Mouse (Mus musculus) megakaryocyte progenitor cell, adult 5-6 weeks (primary cell): ENCODE measurements around the gene Lgmn. TPM values are rescaled to one million over a fixed set of nuclear protein-coding genes. Genes with fewer than 3 reads are reported as not detected.

Experiments
- ATAC-seq: replicated peaks from 2 replicates; pipeline ENCODE4 v1.8.0; 2016; ENCODE audit warnings: mild to moderate bottlenecking, moderate TSS enrichment, inconsistent platforms; ENCODE audit not compliant: poor library complexity
- total RNA-seq, 2 experiments: library from RNA; stranded (forward) in 1 of 2; stranded (reverse) in 1 of 2; fragments of 157-497, 149-512 nt in 1 of 2; fragments of 200-1000 nt in 1 of 2; gene quantifications; 2 replicates each; pipeline versions ENCODE4 v1.2.3 to v1.2.4; 2015 to 2017

The Lgmn gene
- total RNA-seq (2015) (2.1 and 2.9 TPM in 2 replicates), total RNA-seq (2017) (0.71 and 2.2 TPM in 2 replicates)

- peak; percentile 95 for ATAC-seq
Observed at GRCm38 (mm10) chr12:102439632-102440023, at the start of gene Lgmn. Gene Lgmn, minus strand, starts transcription at chr12:102439813.

- ATAC-seq, result no peak
Observed at GRCm38 (mm10) chr12:102484946-102485345, 45.3 kb upstream of the Lgmn start.

GRCm38 (mm10) chr12:102480481-102480880 is 40.9 kb upstream of the Lgmn start:
- no peak for ATAC-seq

- no peak for ATAC-seq
Observed at GRCm38 (mm10) chr12:102474411-102474810, 34.8 kb upstream of the Lgmn start.

- peak; percentile 98 for ATAC-seq
Observed at GRCm38 (mm10) chr12:102468894-102469764, 29.5 kb upstream of the Lgmn start, which contains the start of gene Golga5. Gene Golga5, plus strand, starts transcription at chr12:102469135.

- ATAC-seq, result no peak
Observed at GRCm38 (mm10) chr12:102468136-102468535, 28.5 kb upstream of the Lgmn start.

- ATAC-seq, result no peak
Observed at GRCm38 (mm10) chr12:102464650-102465049, 25.0 kb upstream of the Lgmn start.

- peak; percentile 72 for ATAC-seq
Observed at GRCm38 (mm10) chr12:102461177-102461576, 21.6 kb upstream of the Lgmn start.

GRCm38 (mm10) chr12:102460014-102460413 is 20.4 kb upstream of the Lgmn start:
- no peak for ATAC-seq

GRCm38 (mm10) chr12:102456467-102457193 is 17.0 kb upstream of the Lgmn start:
- ATAC-seq, result peak; percentile 26; the same call in 1 of the 2 replicates

- ATAC-seq, result peak; percentile 31
Observed at GRCm38 (mm10) chr12:102453581-102453980, 14.0 kb upstream of the Lgmn start.

- ATAC-seq, result peak; percentile 75
Observed at GRCm38 (mm10) chr12:102451126-102451851, 11.7 kb upstream of the Lgmn start.

GRCm38 (mm10) chr12:102450437-102450836 is 10.8 kb upstream of the Lgmn start:
- no peak for ATAC-seq

GRCm38 (mm10) chr12:102445436-102445835 is 5.8 kb upstream of the Lgmn start:
- ATAC-seq, result peak; percentile 90

- ATAC-seq, result peak; percentile 29
Observed at GRCm38 (mm10) chr12:102443676-102444075, 4.1 kb upstream of the Lgmn start.

- peak; percentile 14 for ATAC-seq
Observed at GRCm38 (mm10) chr12:102442639-102443038, 3.0 kb upstream of the Lgmn start.

- ATAC-seq, result no peak
Observed at GRCm38 (mm10) chr12:102441141-102441540, 1.5 kb upstream of the Lgmn start.

GRCm38 (mm10) chr12:102440551-102440950 is 938 bp upstream of the Lgmn start:
- ATAC-seq, result 0 out of 2 replicates have a peak, but pooled peaks have one; percentile 10

GRCm38 (mm10) chr12:102438983-102439631 is 506 bp downstream of the Lgmn start:
- ATAC-seq, result no peak

GRCm38 (mm10) chr12:102437952-102438351 is 1.7 kb downstream of the Lgmn start:
- no peak for ATAC-seq
